Mouse (Mus musculus): ENCODE data around the gene Sesn2. TPM values are rescaled to one million over a fixed set of nuclear protein-coding genes. Genes with fewer than 3 reads are reported as not detected.
A peak's percentile ranks its signal among the peaks of the same experiment; 100 is the strongest.

The Sesn2 gene
- polyA plus RNA-seq, 1 experiment from 2014 or later = 10.2 TPM

DNA sequence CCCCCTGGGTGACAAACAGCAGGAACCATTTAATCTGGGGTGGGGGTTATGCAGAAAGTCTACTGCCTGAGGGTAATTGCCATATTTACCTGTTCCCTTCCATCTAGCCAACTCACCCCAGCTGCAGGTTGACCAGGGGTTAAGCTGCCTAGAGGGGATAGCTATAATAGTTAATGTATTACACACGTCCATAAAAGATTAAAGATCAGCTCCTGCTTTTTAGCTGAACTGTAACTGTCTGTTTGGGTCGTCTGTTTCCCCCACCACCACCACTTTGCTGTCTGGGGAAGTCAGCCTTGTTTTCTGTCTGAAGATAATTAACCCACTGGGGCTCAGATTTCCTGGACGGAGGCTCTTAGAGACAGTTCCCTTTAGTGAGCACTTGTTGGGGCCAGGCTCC lies 40.4 kb downstream of the Sesn2 start:
- Histone ChIP-seq H3K27ac (no peak overlapping the region), H3K27me3 (replicated peaks) (no peaks in the 10 kb centered on the region), H3K4me1 (no peaks in the 10 kb centered on the region), H3K36me3 (no peaks in the 10 kb centered on the region), H3K9me3 (no peaks in the 10 kb centered on the region), H3K9ac (no peak overlapping the region), H3K4me3 (no peak overlapping the region), H3K4me2 (replicated peaks) (no peak overlapping the region)
- no peak for ATAC-seq (ENCODE audit: low FRiP score, low read depth)
- 20% methylated on average over 3 of the region's 3 CpGs for WGBS

DNA sequence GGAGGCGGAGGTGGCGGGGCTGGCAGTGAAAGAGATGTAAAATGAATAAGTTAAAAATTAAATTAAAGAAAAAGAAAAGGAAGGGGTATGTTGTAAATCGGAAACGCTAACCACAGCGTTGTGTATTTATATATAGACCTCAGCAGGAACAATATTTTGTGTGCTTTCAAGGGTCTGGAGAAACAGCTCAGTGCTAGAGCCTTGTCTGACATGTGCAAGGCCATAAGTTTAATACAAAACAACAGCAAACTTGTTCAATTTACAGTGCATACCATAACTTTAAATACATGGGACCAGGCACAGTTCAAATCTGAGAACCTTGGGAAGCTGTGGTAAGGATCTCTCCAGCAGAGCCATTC lies 46.1 kb downstream of the Sesn2 start:
- Histone ChIP-seq H3K4me2 (replicated peaks) (peak overlapping the region; percentile 87), H3K27me3 (replicated peaks) (no peaks in the 10 kb centered on the region), H3K9me3 (no peaks in the 10 kb centered on the region), H3K4me3 (peak overlapping the region; percentile 84; the same call in 1 of the 2 replicates), H3K4me1 (peaks cover 13% of the 10 kb centered on the region), H3K9ac (no peak overlapping the region), H3K36me3 (peaks cover 20% of the 10 kb centered on the region), H3K27ac (no peak overlapping the region)
- ATAC-seq (ENCODE audit: low FRiP score, low read depth) = peak; percentile 30; the same call in 1 of the 2 replicates
- WGBS = 2% methylated on average over 5 of the region's 5 CpGs

DNA sequence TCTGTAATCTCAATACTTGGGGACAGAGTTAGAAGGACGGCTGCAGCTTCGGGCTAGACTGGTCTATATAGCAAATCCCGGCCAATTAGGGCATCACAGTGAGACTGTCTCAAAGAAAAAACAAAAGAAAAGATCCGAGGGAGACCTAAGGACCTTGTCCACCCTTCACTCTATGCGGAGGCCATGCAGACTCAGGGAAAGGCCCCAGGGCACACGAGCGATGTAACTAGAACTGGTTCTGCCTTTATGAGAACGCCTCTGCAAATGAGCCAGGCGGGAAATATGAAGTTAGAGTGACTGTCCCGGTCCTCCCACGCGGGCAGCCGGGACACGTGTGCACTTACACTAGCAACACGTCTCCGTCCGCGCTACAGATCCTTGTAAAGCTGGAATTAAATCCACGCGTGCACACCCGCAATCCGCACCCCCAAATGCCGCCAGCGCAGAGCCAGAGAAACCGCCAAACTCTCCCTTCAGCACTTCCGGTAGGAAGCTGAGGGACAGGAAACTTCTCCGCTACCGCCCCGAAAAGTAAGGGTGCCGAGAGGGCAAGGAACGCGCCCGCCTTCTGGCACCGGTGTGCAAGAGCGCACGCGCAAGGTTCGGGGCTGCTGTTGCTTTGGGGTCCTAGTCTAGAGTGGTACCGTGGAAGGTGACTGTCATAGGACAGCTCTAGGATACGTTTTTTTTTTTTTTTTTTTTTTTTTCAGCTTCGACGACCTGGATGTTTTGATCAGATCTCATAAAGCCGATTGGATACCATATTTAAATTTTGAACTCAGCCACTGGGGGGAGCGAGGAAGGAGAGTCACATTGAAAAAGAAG lies 46.7 kb downstream of the Sesn2 start, which contains the start of gene Med18:
Gene Med18, minus strand, starts transcription at position 492 of the 825 bp plus-strand sequence.
- under 1% methylated on average over 44 of the region's 44 CpGs for WGBS
- ATAC-seq (ENCODE audit: low FRiP score, low read depth) = peak; percentile 93
- Histone ChIP-seq H3K9me3 (no peaks in the 10 kb centered on the region), H3K36me3 (peaks cover 22% of the 10 kb centered on the region), H3K27me3 (replicated peaks) (no peaks in the 10 kb centered on the region), H3K27ac (no peak within 1 kb of the TSS), H3K4me1 (peaks cover 13% of the 10 kb centered on the region), H3K4me2 (replicated peaks) (peak within 1 kb of the TSS; percentile 87), H3K9ac (peak within 1 kb of the TSS; percentile 77), H3K4me3 (peak within 1 kb of the TSS; percentile 84)

DNA sequence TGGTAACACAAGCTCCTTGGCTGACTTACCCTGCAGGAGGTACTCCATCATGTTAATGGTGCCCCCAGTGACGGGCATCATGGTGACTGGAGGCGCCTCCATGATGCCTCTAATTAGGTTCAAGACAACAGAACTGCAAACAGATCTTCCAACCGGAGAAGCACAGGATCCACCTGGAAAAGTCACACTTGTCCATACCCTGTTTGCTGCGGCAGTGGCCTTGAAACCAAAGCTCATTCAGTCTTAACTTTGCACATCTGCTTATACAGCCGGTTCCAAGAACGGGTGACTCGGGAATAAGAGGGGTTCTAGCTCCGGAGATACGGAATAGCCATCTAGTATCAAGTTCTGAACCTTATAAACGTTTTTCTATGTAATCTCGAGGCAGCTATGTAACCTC lies 47.5 kb downstream of the Sesn2 start:
- H3K27ac ChIP-seq = no peak overlapping the region
- WGBS = 15% methylated on average over 11 of the region's 11 CpGs
- peaks cover 13% of the 10 kb centered on the region for H3K4me1 ChIP-seq
- H3K27me3 ChIP-seq (replicated peaks) = no peaks in the 10 kb centered on the region
- H3K4me2 ChIP-seq (replicated peaks) = peak overlapping the region; percentile 87
- ATAC-seq (ENCODE audit: low FRiP score, low read depth) = no peak
- peak overlapping the region; percentile 77 for H3K9ac ChIP-seq
- no peaks in the 10 kb centered on the region for H3K9me3 ChIP-seq
- peaks cover 30% of the 10 kb centered on the region for H3K36me3 ChIP-seq
- H3K4me3 ChIP-seq = peak overlapping the region; percentile 84

DNA sequence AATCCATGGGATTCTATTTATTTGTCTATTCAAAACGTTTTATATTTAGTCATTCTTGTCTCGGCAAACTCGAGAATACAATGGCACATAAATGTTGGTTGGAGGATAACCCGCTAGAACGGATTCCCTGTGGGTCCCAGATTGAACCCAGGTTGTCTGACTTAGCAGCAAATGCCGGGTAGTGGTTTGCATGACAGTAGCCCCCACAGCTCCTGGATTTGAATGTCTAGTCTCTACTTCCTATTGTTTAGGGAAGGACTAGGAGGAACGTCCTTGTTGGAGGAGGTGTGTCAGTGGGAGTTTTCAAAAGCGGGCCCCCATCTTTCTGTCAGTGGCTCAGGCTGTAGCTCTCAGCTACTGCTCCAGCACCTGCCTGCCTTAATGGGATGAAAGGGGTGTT lies 50.1 kb downstream of the Sesn2 start:
- Histone ChIP-seq H3K9ac (no peak overlapping the region), H3K27me3 (replicated peaks) (no peaks in the 10 kb centered on the region), H3K4me2 (replicated peaks) (no peak overlapping the region), H3K9me3 (no peaks in the 10 kb centered on the region), H3K27ac (no peak overlapping the region), H3K4me3 (no peak overlapping the region), H3K36me3 (peaks cover 37% of the 10 kb centered on the region), H3K4me1 (peaks cover 13% of the 10 kb centered on the region)
- 89% methylated on average over 8 of the region's 8 CpGs for WGBS
- no peak for ATAC-seq (ENCODE audit: low FRiP score, low read depth)

DNA sequence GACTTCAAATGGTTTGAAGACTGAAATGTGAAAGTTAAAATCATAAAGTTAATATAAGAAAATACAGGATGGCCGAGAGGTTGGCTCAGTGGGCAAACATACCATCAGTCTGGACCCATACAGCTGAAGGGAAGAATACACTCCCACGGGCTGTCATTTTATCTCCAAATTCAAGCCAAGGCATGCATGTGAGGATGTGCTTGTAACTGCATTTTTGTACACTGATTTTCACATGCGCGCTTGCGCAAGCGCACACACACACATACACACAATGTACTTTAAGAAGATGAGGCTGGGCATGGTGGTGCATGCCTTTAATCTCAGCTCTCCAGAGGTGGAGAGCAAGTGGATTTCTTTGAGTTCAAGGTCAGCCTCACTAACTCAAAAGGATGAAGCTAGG lies 54.7 kb downstream of the Sesn2 start:
- no peaks in the 10 kb centered on the region for H3K4me1 ChIP-seq
- no peaks in the 10 kb centered on the region for H3K27me3 ChIP-seq (replicated peaks)
- H3K9me3 ChIP-seq = no peaks in the 10 kb centered on the region
- H3K4me3 ChIP-seq = no peak overlapping the region
- H3K27ac ChIP-seq = no peak overlapping the region
- WGBS = 96% methylated on average over 6 of the region's 6 CpGs
- no peak overlapping the region for H3K9ac ChIP-seq
- peaks cover 31% of the 10 kb centered on the region for H3K36me3 ChIP-seq
- ATAC-seq (ENCODE audit: low FRiP score, low read depth) = no peak
- H3K4me2 ChIP-seq (replicated peaks) = no peak overlapping the region

DNA sequence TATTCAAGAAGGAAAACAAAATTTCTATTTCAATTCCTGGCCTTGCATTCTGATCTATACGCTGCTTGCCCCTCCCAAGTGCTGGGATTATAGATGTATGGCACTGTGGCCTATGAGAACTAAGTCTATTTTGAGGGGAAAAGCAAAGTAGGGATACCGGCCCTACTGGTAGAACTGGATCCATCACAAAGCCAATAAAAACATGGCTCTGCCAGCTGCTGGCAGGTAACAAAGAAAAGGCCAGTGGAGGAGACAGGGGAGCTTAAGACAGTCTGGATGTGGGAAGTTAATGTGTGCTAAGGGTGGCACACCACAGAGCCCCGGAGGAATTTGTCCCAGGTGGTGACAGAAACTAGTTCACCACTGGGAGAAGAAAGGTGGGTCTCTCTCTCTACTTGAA lies 55.2 kb downstream of the Sesn2 start:
- ATAC-seq (ENCODE audit: low FRiP score, low read depth) = no peak
- WGBS = 83% methylated on average over 3 of the region's 3 CpGs
- H3K36me3 ChIP-seq = peaks cover 27% of the 10 kb centered on the region
- no peaks in the 10 kb centered on the region for H3K9me3 ChIP-seq
- H3K9ac ChIP-seq = no peak overlapping the region
- H3K4me3 ChIP-seq = no peak overlapping the region
- H3K27me3 ChIP-seq (replicated peaks) = no peaks in the 10 kb centered on the region
- H3K4me1 ChIP-seq = no peaks in the 10 kb centered on the region
- H3K4me2 ChIP-seq (replicated peaks) = no peak overlapping the region
- H3K27ac ChIP-seq = no peak overlapping the region

DNA sequence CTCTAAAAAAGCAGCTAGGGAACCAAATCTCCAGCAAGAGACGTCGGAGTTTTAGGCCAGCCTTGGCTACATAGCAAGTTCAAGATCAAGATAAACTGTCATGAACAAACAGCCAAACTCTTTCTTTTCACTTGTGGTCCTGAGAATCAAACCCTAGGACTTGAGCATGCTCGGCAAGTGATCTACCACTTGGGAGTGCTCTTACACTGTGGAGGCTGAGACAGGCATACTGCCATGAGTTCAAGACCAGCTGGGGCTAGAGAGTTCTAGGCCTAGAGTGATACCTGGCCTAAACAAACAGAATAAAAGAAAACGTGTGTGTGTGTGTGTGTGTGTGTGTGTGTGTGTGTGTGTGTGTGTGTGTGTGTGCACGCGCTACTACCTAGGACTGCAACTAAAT lies 56.1 kb downstream of the Sesn2 start:
- H3K9ac ChIP-seq = no peak overlapping the region
- H3K4me1 ChIP-seq = no peaks in the 10 kb centered on the region
- no peak overlapping the region for H3K4me2 ChIP-seq (replicated peaks)
- H3K4me3 ChIP-seq = no peak overlapping the region
- H3K27ac ChIP-seq = no peak overlapping the region
- 81% methylated on average over 6 of the region's 6 CpGs for WGBS
- H3K27me3 ChIP-seq (replicated peaks) = no peaks in the 10 kb centered on the region
- no peak for ATAC-seq (ENCODE audit: low FRiP score, low read depth)
- peaks cover 17% of the 10 kb centered on the region for H3K36me3 ChIP-seq
- H3K9me3 ChIP-seq = no peaks in the 10 kb centered on the region

DNA sequence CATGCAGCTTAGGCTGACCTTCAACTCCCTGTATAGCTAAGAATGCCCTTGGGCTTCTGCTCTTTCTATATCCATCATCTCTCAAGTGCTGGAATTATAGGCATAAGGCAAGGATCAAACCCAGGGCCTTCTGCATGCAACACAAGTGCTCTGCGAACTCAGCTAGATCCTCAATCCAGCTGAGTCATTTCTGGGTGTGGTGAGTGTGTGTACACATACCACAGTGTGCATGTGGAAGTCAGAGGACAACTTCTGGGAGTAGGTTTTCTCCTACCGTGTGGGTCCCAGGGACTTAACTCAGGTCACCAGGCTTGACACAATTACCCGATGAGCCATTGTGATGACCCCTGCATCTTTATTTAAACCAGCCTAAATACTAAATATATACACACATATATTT lies 60.5 kb downstream of the Sesn2 start:
- 86% methylated on average over 3 of the region's 3 CpGs for WGBS
- H3K36me3 ChIP-seq = no peaks in the 10 kb centered on the region
- H3K4me1 ChIP-seq = no peaks in the 10 kb centered on the region
- H3K9ac ChIP-seq = no peak overlapping the region
- no peaks in the 10 kb centered on the region for H3K27me3 ChIP-seq (replicated peaks)
- H3K4me2 ChIP-seq (replicated peaks) = no peak overlapping the region
- H3K27ac ChIP-seq = no peak overlapping the region
- no peak overlapping the region for H3K4me3 ChIP-seq
- no peaks in the 10 kb centered on the region for H3K9me3 ChIP-seq
- no peak for ATAC-seq (ENCODE audit: low FRiP score, low read depth)

DNA sequence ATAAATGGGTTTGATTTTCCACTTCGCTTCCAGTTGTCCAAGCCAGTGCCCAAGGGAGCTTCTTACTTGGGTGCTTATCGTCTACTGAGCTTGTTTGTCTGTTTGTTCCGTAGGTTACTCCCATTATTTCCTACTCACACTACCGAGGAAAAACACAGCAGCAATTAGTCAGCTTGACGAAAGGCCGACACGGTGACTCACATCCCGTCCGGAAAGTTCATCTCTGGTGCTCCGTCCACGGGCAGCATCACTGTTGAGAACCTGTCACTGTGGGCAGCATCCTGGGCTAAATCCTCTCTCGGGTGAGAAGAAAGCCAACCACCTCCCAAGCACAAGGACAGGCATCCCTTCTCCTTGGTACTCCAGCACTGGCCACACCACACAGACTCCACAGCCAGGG lies 64.2 kb downstream of the Sesn2 start:
- no peaks in the 10 kb centered on the region for H3K36me3 ChIP-seq
- no peak overlapping the region for H3K27ac ChIP-seq
- no peak for ATAC-seq (ENCODE audit: low FRiP score, low read depth)
- no peaks in the 10 kb centered on the region for H3K9me3 ChIP-seq
- H3K4me3 ChIP-seq = no peak overlapping the region
- H3K27me3 ChIP-seq (replicated peaks) = no peaks in the 10 kb centered on the region
- H3K9ac ChIP-seq = no peak overlapping the region
- WGBS = 83% methylated on average over 12 of the region's 12 CpGs
- no peaks in the 10 kb centered on the region for H3K4me1 ChIP-seq
- no peak overlapping the region for H3K4me2 ChIP-seq (replicated peaks)

DNA sequence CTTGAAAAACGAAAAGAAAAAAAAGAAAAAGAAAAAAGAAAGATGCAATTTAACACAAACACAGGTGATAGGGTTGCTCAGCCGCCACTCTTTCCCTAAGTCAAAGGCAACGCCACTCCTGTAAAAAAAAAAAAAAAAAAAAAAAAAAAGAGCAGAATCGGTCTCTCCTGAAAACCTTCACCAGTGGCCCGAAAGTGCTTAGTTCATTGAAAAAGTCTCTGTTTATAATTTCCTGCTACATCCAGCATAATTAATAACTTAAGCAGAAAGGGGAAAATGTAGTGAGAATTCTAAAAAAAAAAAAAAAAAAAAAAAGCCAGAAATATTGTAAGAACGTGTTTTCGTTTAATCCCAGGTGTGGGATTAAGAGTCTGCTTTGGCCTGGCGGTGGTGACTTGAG lies 65.8 kb downstream of the Sesn2 start:
- 88% methylated on average over 8 of the region's 8 CpGs for WGBS
- no peaks in the 10 kb centered on the region for H3K4me1 ChIP-seq
- H3K4me3 ChIP-seq = no peak overlapping the region
- ATAC-seq (ENCODE audit: low FRiP score, low read depth) = no peak
- no peak overlapping the region for H3K9ac ChIP-seq
- H3K4me2 ChIP-seq (replicated peaks) = no peak overlapping the region
- no peaks in the 10 kb centered on the region for H3K9me3 ChIP-seq
- no peak overlapping the region for H3K27ac ChIP-seq
- H3K27me3 ChIP-seq (replicated peaks) = no peaks in the 10 kb centered on the region
- H3K36me3 ChIP-seq = no peaks in the 10 kb centered on the region

Data from neural tube, embryonic 12.5 days (tissue).